Mouse (Mus musculus) telencephalon, adult 2 months (tissue): Measurements from ENCODE around the gene Fam83f.

Experiments used
- DNase-seq: peaks from one replicate; pipeline ENCODE4 v3.0.0-alpha.2; 2011; ENCODE audit warnings: low read depth, low spot score

Gene Fam83f

DNA sequence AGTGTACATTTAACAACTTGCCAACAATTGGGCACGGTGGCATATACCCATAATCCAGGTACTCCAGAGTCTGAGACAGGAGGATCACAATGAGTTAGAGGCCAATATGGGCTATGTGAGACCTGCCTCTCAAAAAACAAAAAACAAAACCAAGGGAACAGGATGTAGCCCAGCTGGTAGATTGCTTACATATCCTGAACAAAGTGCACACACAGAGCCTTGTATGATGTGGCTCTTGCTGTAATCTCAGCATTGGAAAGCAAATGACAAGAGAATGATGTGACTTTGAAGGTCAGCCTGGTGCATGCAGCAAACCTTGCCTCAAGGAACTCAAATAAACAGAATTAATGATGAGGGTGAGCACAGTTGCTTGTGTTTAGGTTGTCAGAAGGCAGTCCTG is 70.2 kb downstream of the Fam83f start:
- no peak for DNase-seq

DNA sequence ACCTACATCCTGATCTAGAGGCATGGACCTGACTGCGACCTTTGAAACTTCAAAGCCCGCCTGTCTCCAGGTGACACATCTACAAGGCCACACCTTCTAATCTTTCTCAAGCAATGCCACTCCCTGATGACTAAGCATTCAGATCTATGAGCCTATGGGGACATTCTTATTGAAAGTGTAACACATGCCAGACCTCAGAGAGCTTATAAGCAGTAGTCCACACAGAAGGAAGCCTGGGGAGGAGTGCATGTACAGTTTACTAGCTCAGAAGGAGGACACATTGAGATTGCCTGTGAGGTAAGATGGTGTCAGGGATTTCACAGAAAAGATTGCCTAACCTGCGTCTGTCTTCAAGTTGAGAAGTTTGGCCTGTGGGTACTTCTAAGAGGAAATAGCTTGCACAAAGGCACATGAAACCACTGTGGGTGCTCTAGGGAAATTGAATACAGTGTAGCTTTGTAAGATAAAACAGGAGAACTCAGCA is 71.4 kb downstream of the Fam83f start:
- DNase-seq = no peak

DNA sequence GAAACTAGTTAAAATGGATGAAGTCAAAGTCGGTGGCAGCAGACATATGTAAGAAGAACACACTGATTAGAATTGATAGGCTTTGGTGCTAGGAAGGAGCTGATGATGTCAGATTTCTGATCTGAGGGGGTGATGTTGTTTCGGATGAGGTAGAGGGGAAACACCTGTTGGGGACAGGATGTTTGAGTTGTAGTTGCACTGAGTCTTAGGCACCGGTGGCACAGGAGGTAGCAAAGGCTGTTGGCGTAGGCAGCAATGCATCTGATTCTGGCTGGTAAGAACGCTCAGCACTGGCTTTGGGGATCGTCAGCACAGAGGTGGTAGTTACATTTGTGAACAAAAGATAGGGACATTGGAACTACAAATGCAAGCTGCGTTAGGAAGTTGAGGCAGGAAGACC is 72.0 kb downstream of the Fam83f start:
- DNase-seq = no peak

DNA sequence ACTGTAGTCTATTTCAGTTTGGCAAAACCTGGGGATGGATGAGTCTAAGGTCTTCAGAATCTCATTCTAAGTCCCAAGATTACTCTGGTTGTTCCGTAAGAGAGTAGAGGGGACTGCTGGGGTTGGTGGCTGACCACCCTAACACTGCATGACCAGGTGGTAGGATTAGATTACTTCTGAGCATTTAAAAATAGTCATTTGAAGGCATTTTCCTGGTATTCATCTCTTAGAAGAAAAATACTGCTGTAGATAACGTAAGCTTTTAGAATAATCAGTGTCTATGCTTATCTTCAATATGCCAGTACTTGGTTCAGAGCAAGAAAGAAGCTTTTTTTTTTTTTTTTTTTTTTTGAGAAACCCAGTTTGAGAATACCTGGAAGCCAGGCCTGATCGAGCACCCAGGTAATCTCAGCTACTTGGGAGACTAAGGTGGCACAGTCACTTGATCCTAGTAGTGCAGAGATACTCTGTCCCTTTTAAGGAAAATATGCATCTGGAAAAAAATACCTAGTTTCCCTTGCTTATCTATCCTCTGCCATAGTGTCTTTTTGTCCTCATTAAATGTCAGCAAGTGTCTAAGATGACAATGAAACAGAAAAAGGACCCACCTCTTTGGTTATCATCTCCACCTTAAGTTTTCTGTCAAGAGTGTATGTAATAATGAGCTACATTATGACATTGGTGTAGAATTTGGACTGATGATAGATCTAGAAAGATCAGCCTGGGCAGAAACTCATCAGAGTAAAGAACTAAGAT is 73.2 kb downstream of the Fam83f start:
- DNase-seq = no peak

DNA sequence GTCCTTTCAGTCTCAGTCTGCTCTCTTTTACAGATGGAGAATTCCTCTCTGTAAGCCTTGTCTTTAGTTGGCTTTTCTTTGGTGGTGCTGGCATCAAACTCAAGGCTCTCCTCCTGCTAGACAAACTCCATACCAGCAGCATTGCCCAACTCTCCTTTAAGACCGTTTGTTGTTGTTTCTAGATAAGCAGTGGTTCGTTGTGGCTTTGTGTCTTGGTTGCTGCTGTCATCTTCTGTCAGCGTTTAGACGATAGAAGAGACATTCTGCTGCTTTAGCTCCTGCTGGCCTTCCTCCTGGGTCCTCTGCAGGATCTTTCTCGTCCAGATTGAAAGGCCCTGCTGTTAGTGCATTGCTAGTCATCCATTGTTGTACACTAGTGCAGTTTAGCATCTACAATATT is 77.3 kb downstream of the Fam83f start:
- no peak for DNase-seq
